Comparison of ENCODE assay signal across 8 mouse cellular contexts in the genomic region with DNA sequence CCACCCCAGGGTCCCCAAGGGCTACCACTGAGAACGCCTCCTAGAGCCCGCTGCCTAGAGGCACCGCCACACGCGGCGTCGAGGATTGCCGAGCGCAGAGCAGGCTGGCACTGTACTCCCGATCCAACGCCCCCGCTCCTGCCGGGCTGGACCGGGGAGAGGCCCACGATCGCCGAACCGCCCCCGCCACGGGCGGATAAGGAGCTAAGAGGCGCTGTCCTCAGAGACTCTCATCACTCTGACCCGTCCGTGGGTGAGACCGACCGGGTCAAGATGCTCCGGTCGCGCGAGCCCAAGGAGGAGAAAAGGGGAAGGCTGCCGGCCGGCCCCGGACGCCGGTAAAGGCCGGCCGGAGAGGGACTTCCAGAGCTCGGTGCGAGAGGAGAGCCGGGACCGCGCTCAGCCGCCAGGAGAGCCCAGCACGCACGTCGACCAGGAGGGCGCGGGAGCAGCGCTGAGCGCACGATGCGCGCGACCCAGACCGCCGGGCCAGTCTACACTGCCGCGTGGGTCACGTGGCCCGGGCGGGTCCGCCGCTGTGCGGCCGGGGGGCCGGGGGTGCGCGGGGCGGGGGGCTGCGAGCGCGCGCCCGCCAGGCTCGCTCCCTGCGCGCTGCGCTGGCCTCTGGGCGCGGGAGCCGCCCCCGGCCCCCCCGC. TPM values are rescaled to one million over a fixed set of nuclear protein-coding genes. Genes with fewer than 3 reads are reported as not detected.
DNase-seq lines count a peak whose midpoint lies in the region; ATAC-seq and TF ChIP-seq lines count a peak whose summit lies in the region.

A gene (plus strand): TSS at position 354 of the 656 bp plus-strand sequence.

- H3K36me3 ChIP-seq in kidney, adult 2 months (ENCODE audit: control insufficient read depth, insufficient read depth, low read length) = no peaks in the 10 kb centered on the region
- no peaks in the 10 kb centered on the region for H3K36me3 ChIP-seq in forebrain, embryonic 10.5 days (replicated peaks)
- no peaks in the 10 kb centered on the region for H3K36me3 ChIP-seq in limb, embryonic 10.5 days
- no peaks in the 10 kb centered on the region for H3K36me3 ChIP-seq in midbrain, postnatal 0 days (ENCODE audit: insufficient read depth, low read length)

- no peak within 1 kb of the TSS for H3K27ac ChIP-seq in kidney, adult 2 months (ENCODE audit: insufficient read depth, low read depth, low read length)
- no peak within 1 kb of the TSS for H3K27ac ChIP-seq in forebrain, embryonic 10.5 days
- H3K27ac ChIP-seq in limb, embryonic 10.5 days = no peak within 1 kb of the TSS
- H3K27ac ChIP-seq in midbrain, postnatal 0 days (ENCODE audit: low read depth, low read length) = no peak within 1 kb of the TSS

- no peaks in the 10 kb centered on the region for H3K9me3 ChIP-seq in forebrain, embryonic 10.5 days
- H3K9me3 ChIP-seq in limb, embryonic 10.5 days (replicated peaks) = no peaks in the 10 kb centered on the region
- H3K9me3 ChIP-seq in midbrain, postnatal 0 days (ENCODE audit: low read length) = no peaks in the 10 kb centered on the region

- no peaks in the 10 kb centered on the region for H3K4me1 ChIP-seq in kidney, adult 2 months (ENCODE audit: control insufficient read depth, insufficient read depth, low read length)
- peaks cover 18% of the 10 kb centered on the region for H3K4me1 ChIP-seq in forebrain, embryonic 10.5 days
- H3K4me1 ChIP-seq in limb, embryonic 10.5 days = peaks cover 18% of the 10 kb centered on the region
- H3K4me1 ChIP-seq in midbrain, postnatal 0 days (ENCODE audit: insufficient read depth, low read length) = no peaks in the 10 kb centered on the region

- peak; percentile 81 for ATAC-seq in midbrain, postnatal 0 days (ENCODE audit: low FRiP score)

- WGBS in kidney, adult 2 months = 3% methylated on average over 73 of the region's 83 CpGs
- 1% methylated on average over 82 of the region's 83 CpGs for WGBS in forebrain, embryonic 10.5 days
- 3% methylated on average over 64 of the region's 83 CpGs for WGBS in limb, embryonic 10.5 days
- under 1% methylated on average over 50 of the region's 83 CpGs for WGBS in midbrain, postnatal 0 days

- H3K4me3 ChIP-seq in kidney, adult 2 months (ENCODE audit: insufficient read depth, low read depth, low read length) = no peak within 1 kb of the TSS
- H3K4me3 ChIP-seq in forebrain, embryonic 10.5 days = peak within 1 kb of the TSS; percentile 51
- H3K4me3 ChIP-seq in limb, embryonic 10.5 days = peak within 1 kb of the TSS; percentile 51
- peak within 1 kb of the TSS; percentile 38 for H3K4me3 ChIP-seq in midbrain, postnatal 0 days (ENCODE audit: low read depth, low read length)

- peak; percentile 51 for DNase-seq in kidney, postnatal 10 days
- DNase-seq in kidney, adult 2 months = no peak
- no peak for DNase-seq in forebrain, embryonic 10.5 days (ENCODE audit: extremely low spot score, low spot score)
- peak; percentile 63 for DNase-seq in limb, embryonic 10.5 days (ENCODE audit: low spot score)
- DNase-seq in midbrain, postnatal 0 days (ENCODE audit: low spot score) = no peak
- no peak for DNase-seq in c-Kit-positive CD71-positive TER-119-positive erythroid progenitor cells, embryonic 14.5 days (ENCODE audit: low spot score)
- DNase-seq in gastrocnemius, postnatal 10 days = no peak
- DNase-seq in right cerebral cortex, adult 2 months (ENCODE audit: low spot score in 2 of 2) = no peak

- H3K9ac ChIP-seq in midbrain, postnatal 0 days (replicated peaks; ENCODE audit: low read length, poor library complexity, severe bottlenecking) = peak within 1 kb of the TSS; percentile 37; the same call in 1 of the 2 replicates

- peak within 1 kb of the TSS; percentile 59 for H3K4me2 ChIP-seq in midbrain, postnatal 0 days (ENCODE audit: low read depth, low read length, poor library complexity, severe bottlenecking)

- no peak for TF ChIP-seq CTCF in kidney, adult 2 months (conservative IDR thresholded peaks at IDR 0.05; ENCODE audit: insufficient read depth, insufficient read length, low read depth, low read length)
- TF ChIP-seq CTCF in midbrain, postnatal 0 days (IDR thresholded peaks at IDR 0.05) = no peak

- no peak for TF ChIP-seq POLR2A in kidney, adult 2 months (IDR thresholded peaks at IDR 0.05; ENCODE audit: low read depth, low read length)

- H3K27me3 ChIP-seq in kidney, adult 2 months (replicated peaks; ENCODE audit: control insufficient read depth, insufficient read depth, low read length) = no peaks in the 10 kb centered on the region
- H3K27me3 ChIP-seq in forebrain, embryonic 10.5 days (ENCODE audit: poor library complexity, severe bottlenecking) = peaks cover 100% of the 10 kb centered on the region
- peaks cover 100% of the 10 kb centered on the region for H3K27me3 ChIP-seq in limb, embryonic 10.5 days (ENCODE audit: low read depth, poor library complexity, severe bottlenecking)
- peaks cover 56% of the 10 kb centered on the region for H3K27me3 ChIP-seq in midbrain, postnatal 0 days (ENCODE audit: insufficient read depth, low read length)

RNA-seq across cellular contexts. Expression of the gene that starts here (rescaled TPM):
- 0.66 and 1.6 TPM in 2 replicates for polyA plus RNA-seq in kidney, adult 2 months (2012; rRNA removed)
- polyA plus RNA-seq in forebrain, embryonic 10.5 days (2016; fragmentation: Nextera tagmentation; extraction: Ambion mirVana) = not detected in 2 replicates
- not detected in 2 replicates for polyA plus RNA-seq in limb, embryonic 10.5 days (2016; fragmentation: Nextera tagmentation; extraction: Ambion mirVana)
- total RNA-seq in midbrain, postnatal 0 days (2014; rRNA removed) = 2.4 and 3.2 TPM in 2 replicates
- polyA plus RNA-seq in midbrain, postnatal 0 days (2015; fragmentation: Nextera tagmentation; extraction: Ambion mirVana) = 1.0 and 1.4 TPM in 2 replicates
- under 1 TPM in 1 of 2 experiments, not detected in 1; 0.49 TPM for total RNA-seq in gastrocnemius, postnatal 10 days (2021)

Comparison
In these comparisons a context has a peak if more than half of its experiments do, and no peak if none do; other contexts are left out.
1. Peak in DNase-seq and H3K4me3 ChIP-seq in limb, embryonic 10.5 days; RNA of the gene not detected or under 1 TPM.